Mouse (Mus musculus): ENCODE results near the gene Tekt3. TPM values are rescaled to one million over a fixed set of nuclear protein-coding genes. Genes with fewer than 3 reads are reported as not detected.

Gene Tekt3
- polyA plus RNA-seq, 1 experiment = not detected

DNA sequence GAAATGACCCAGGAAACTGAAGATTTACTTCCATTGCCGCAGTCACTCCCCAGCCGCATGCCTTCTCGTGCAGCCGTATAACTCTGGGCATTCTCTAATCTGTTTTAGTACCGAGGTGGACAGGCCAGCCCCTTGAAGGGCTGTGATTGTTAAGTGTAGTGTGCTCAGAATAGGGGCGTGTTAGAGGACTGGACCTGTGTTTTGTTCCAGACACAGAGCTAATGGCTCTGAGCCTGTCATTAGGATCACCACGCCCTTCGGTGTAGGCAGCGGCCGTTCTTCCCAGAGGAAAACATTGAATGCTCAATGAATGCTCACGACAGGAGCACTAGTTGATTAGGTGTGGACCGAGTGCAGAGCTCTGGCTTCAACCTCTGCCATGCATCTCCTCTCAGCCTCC is 68.4 kb downstream of the Tekt3 start:
- H3K27me3 ChIP-seq (replicated peaks) = peaks cover 79% of the 10 kb centered on the region
- no peaks in the 10 kb centered on the region for H3K36me3 ChIP-seq (replicated peaks; ENCODE audit: low read length)
- no peak overlapping the region for H3K4me3 ChIP-seq (replicated peaks)
- TF ChIP-seq GATA1 (IDR thresholded peaks at IDR 0.05; ENCODE audit: borderline replicate concordance, low read length) = no peak
- no peak for TF ChIP-seq FLI1 (IDR thresholded peaks at IDR 0.05; ENCODE audit: low read length)
- H3K9me3 ChIP-seq = no peaks in the 10 kb centered on the region
- peaks cover 7% of the 10 kb centered on the region for H3K4me1 ChIP-seq

DNA sequence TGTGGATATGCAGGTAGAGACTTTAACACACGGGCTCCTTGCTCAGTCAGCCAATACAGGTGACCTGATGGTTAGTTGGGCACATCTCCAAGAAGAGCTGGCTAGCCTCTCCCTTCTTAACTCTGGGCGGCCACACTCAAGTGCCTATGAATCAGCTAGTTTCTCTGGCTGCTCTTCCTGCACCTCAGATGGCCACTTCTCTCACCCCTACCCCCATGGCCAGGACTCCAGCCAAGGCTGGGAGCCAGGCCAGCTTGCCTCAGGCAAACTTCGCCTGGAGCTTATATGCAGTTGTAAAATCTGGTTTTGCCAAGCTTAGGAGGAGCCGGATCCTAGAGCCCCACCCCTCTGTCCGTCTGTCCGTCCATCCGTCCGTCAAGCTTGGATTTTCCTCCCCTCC is 69.0 kb downstream of the Tekt3 start:
- Histone ChIP-seq H3K4me3 (replicated peaks) (no peak overlapping the region), H3K27me3 (replicated peaks) (peaks cover 84% of the 10 kb centered on the region), H3K9me3 (no peaks in the 10 kb centered on the region), H3K4me1 (peaks cover 10% of the 10 kb centered on the region), H3K36me3 (replicated peaks; ENCODE audit: low read length) (no peaks in the 10 kb centered on the region)
- TF ChIP-seq GATA1 (IDR thresholded peaks at IDR 0.05; ENCODE audit: borderline replicate concordance, low read length) (no peak), FLI1 (IDR thresholded peaks at IDR 0.05; ENCODE audit: low read length) (no peak)

DNA sequence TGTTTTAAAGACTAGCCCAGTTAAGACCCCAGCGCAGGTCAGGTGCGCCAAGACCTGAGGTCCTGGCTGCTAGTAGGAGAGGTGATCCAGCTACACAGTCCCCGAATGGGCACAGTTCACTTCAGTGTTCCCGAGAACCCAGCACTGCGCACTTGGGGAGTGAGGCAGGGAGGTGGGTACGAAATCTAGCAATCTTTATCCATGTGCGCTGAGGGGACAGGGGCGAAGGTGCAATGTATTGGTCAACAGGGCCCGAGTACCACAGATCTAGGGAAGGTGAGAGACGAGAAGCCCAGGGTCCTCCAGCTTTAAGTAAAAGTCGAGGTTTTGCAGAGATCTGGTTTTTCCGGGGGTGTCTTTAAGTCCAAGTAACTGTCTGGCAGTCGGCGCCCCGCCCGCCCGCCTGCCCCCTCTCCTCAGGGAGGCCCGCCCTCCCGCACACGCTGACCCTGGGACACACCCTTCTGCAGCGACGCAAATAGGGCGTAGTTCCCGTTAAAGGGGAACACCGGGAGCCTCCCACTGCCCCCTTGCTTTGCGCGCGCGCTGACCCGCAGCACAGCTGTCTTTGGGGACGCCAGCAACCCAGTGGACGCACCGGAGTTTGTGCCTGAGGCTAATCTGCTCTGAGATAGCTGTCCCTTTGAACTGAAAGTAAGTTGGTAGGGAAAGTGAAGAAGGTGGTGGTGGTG is 69.7 kb downstream of the Tekt3 start:
- Histone ChIP-seq H3K36me3 (replicated peaks; ENCODE audit: low read length) (no peaks in the 10 kb centered on the region), H3K4me1 (peaks cover 12% of the 10 kb centered on the region), H3K27me3 (replicated peaks) (peaks cover 81% of the 10 kb centered on the region), H3K4me3 (replicated peaks) (peak overlapping the region; percentile 85), H3K9me3 (no peaks in the 10 kb centered on the region)
- TF ChIP-seq FLI1 (IDR thresholded peaks at IDR 0.05; ENCODE audit: low read length) (no peak), GATA1 (IDR thresholded peaks at IDR 0.05; ENCODE audit: borderline replicate concordance, low read length) (no peak)

DNA sequence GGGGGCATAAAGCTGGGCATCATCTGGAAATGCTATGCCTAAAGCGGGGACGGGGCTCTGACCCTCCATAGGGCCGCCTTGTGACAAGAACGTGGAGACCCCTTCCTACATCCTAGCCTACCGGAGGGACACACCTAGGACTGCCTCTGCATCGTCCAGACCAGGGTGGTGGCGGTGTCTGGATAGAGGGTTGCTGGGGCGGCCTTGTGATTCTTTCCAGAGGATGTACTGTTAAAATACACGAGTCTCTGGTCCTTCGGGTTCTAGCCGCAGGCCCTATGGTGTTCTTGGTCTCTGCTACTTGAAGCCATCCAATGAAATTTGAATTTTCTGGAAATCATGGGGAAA is 70.2 kb downstream of the Tekt3 start:
- Histone ChIP-seq H3K27me3 (replicated peaks) (peaks cover 81% of the 10 kb centered on the region), H3K4me1 (peaks cover 12% of the 10 kb centered on the region)
- TF ChIP-seq FLI1 (IDR thresholded peaks at IDR 0.05; ENCODE audit: low read length) = no peak
- no peak for TF ChIP-seq GATA1 (IDR thresholded peaks at IDR 0.05; ENCODE audit: borderline replicate concordance, low read length)

DNA sequence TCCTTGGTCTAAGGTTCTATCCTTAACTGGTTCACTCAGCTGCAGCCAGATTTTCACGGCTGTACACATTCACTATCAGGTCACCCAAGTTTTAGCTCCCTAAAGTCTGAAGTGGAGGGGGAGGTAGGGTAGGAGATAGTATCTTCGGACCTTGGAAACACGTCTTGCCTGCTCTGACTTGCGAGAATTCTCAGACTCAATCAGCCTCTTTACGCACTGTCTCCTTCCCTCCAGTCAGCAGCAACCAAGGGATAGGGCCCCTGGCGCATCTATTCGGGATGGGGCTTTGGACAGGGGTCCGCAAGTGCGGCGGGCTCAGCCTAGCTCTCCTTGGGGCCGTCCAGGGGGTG is 70.7 kb downstream of the Tekt3 start:
- Histone ChIP-seq H3K9me3 (no peaks in the 10 kb centered on the region), H3K4me3 (replicated peaks) (peak overlapping the region; percentile 64), H3K27me3 (replicated peaks) (peaks cover 78% of the 10 kb centered on the region), H3K36me3 (replicated peaks; ENCODE audit: low read length) (no peaks in the 10 kb centered on the region), H3K4me1 (peaks cover 12% of the 10 kb centered on the region)
- TF ChIP-seq GATA1 (IDR thresholded peaks at IDR 0.05; ENCODE audit: borderline replicate concordance, low read length) = no peak
- no peak for TF ChIP-seq FLI1 (IDR thresholded peaks at IDR 0.05; ENCODE audit: low read length)

More for the DNA sequence above, 70.2 kb downstream of the Tekt3 start:
- no peaks in the 10 kb centered on the region for H3K36me3 ChIP-seq (replicated peaks; ENCODE audit: low read length)
- no peaks in the 10 kb centered on the region for H3K9me3 ChIP-seq
- H3K4me3 ChIP-seq (replicated peaks) = peak overlapping the region; percentile 85

DNA sequence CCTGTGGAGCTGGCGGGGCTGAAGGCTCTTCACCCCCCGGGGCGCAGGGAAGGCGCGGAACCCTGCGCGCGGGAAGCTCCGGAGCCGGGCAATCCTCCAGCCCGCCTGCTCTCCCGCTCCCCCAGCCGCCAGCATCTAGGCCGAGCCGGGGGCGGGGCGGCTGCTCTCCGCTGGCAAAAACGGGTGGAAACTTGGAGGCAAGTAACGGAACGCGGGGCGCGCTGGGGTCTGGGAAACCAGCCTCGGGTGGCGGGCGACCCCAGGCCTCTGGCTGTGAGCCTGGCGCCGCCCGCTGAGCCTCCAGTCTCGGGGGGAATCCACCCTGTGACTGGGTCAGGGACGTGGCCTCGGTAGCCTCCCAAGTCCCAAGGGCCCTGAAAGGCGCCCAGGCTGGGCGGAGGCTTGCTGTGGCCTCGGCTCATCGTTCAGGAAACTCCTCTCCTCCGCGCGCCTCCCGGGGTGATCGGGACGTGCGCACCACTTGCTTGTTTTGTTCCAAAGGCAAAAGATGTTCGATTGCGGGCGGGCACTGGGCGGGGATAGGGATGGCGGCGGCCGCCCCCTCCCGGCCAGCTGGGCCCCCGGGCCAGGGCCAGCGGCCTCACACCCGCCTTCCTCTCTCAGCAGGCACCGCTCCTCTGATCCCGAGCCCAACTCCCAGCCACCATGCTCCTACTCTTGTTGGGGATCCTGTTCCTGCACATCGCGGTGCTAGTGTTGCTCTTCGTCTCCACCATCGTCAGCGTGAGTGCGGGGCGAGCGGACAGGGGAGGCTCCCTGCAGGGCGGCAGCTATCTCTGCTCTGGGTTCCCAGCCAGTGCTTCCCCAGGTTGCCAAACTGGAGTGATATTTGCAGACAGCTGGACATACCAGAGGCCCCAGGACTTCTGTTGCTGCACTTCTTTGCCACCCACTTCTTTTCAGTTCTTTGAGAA is 71.3 kb downstream of the Tekt3 start:
- TF ChIP-seq GATA1 (IDR thresholded peaks at IDR 0.05; ENCODE audit: borderline replicate concordance, low read length) (no peak), FLI1 (IDR thresholded peaks at IDR 0.05; ENCODE audit: low read length) (no peak)

DNA sequence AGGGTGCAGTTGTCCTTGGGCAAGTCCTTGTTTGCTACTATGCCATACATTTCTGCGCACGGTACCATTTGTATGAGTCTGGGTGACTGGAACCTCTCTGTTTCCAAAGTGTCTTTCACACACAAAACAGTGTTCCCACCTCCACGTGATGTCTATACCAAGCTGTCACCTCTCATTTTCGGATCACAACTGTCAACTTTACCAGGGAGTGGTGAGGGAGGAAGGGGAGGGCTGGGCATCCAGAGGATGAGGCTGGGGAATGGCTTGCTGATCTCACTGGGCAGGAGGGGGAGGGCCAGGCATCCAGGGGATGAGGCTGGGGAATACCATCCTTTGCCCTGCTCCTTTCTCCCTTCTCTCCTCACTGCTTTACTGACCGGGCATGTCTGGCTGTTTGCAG is 72.6 kb downstream of the Tekt3 start:
- TF ChIP-seq GATA1 (IDR thresholded peaks at IDR 0.05; ENCODE audit: borderline replicate concordance, low read length) (no peak), FLI1 (IDR thresholded peaks at IDR 0.05; ENCODE audit: low read length) (no peak)
- Histone ChIP-seq H3K9me3 (no peaks in the 10 kb centered on the region), H3K27me3 (replicated peaks) (peaks cover 71% of the 10 kb centered on the region), H3K36me3 (replicated peaks; ENCODE audit: low read length) (no peaks in the 10 kb centered on the region), H3K4me1 (peaks cover 12% of the 10 kb centered on the region), H3K4me3 (replicated peaks) (no peak overlapping the region)

More for the DNA sequence above, 71.3 kb downstream of the Tekt3 start:
- H3K9me3 ChIP-seq = no peaks in the 10 kb centered on the region
- no peaks in the 10 kb centered on the region for H3K36me3 ChIP-seq (replicated peaks; ENCODE audit: low read length)
- H3K4me3 ChIP-seq (replicated peaks) = peak overlapping the region; percentile 80
- H3K4me1 ChIP-seq = peaks cover 12% of the 10 kb centered on the region
- H3K27me3 ChIP-seq (replicated peaks) = peaks cover 80% of the 10 kb centered on the region

DNA sequence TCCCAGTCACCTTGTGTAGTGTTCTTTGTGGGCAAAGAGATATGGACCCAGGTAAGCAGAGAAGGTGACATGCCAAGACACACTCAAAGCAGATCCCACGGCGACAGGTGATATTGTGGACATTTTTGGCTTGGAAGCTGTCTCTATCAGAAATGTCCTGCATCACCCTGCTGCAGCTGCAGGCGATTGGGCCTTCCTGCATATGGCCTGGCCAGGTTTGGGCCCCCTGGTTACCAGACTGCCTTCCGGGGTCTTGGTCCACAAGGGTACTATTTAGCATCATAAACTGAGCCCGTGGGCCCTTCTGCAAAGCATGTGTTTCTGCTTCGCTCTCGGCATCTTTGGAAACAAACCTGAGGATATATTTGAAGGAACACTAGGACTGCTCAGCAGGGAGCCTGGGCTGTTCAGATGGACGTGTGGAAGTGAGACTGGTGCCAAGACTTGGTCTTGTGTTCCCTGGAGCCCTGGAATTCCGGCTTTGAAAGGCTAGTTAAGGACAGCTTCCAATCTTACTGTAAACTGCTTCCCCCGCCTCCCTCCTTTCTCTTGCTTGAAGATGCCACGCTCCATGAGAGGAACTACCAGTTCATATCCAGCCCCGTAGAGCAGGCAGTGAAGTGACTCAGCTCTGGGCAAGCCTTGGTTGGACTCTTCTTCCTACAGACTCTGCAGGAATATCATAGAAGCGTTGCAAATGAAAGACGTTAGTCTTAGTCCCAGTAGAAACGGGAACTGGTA is 73.5 kb downstream of the Tekt3 start:
- Histone ChIP-seq H3K4me3 (replicated peaks) (no peak overlapping the region), H3K36me3 (replicated peaks; ENCODE audit: low read length) (no peaks in the 10 kb centered on the region), H3K4me1 (peaks cover 12% of the 10 kb centered on the region), H3K27me3 (replicated peaks) (peaks cover 64% of the 10 kb centered on the region), H3K9me3 (no peaks in the 10 kb centered on the region)
- TF ChIP-seq GATA1 (IDR thresholded peaks at IDR 0.05; ENCODE audit: borderline replicate concordance, low read length) = no peak
- TF ChIP-seq FLI1 (IDR thresholded peaks at IDR 0.05; ENCODE audit: low read length) = no peak

DNA sequence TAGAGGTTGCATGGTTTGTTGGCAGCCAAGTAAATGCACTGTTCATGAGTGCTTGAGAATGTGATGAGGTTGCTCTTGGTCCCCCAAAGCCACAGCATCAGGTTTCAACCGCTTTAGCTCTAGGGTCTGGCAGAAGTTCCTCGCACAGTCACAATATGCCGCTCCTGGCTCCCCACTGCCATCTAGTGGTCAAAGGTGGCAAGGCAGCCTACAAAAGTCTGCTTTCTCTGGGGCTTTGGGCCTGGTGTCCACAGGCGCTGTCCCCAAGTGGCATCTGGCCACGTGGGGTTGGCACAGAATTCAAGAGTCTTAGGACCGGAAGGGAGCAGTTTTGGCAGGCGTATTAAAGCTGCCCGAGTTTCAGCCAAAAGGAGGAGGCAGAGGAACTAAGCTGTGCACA is 74.2 kb downstream of the Tekt3 start:
- H3K36me3 ChIP-seq (replicated peaks; ENCODE audit: low read length) = no peaks in the 10 kb centered on the region
- H3K4me3 ChIP-seq (replicated peaks) = peak overlapping the region; percentile 53
- H3K27me3 ChIP-seq (replicated peaks) = peaks cover 57% of the 10 kb centered on the region
- H3K9me3 ChIP-seq = no peaks in the 10 kb centered on the region
- TF ChIP-seq GATA1 (IDR thresholded peaks at IDR 0.05; ENCODE audit: borderline replicate concordance, low read length) (no peak), FLI1 (IDR thresholded peaks at IDR 0.05; ENCODE audit: low read length) (no peak)
- H3K4me1 ChIP-seq = peaks cover 12% of the 10 kb centered on the region

Data from megakaryocyte, embryonic 14.5 days (primary cell).